Mouse (Mus musculus): ENCODE results near the gene Wdr25. TPM values are rescaled to one million over a fixed set of nuclear protein-coding genes. Genes with fewer than 3 reads are reported as not detected.

Gene Wdr25
- polyA plus RNA-seq, 2 experiments from 2014 or later = 3.3 to 6.9 TPM

DNA sequence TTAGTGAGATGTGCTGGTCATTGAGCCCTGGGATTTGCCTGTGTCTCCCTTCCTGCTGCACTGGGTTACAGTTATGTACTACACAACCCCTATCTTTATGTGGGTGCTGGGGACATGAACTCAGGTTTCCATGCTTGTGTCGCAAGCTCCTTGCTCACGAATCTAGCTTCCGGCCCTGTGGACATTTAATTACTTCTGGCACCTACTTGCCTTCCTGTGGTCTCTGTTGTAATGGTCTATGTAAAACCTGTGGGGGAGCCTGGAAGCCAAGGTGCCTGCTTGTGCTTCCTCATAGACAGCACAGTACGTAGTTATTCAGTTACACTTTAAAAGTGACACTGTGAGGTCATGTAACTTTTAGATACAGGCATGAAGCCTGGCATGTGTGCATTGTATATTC, 44.1 kb downstream of the Wdr25 start:
- ATAC-seq = no peak

DNA sequence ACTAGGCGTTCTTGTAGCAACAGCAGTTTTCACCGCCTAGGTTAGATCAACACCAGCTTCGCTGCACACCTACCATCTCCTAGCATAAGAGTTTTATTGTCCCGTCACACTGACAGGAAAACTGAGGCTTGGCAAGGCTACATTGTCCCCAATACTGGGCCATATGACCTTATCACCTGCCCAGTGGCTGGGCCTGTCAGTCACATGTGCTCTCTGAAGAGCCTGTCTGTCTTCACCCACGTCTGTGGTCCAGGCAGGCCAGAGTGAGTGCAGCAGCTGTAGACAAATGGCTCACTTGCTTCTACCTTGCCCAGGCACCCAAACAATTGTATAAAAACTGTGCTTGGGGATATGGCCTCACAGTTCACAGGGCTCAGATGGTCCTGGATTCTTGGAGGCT, 45.4 kb downstream of the Wdr25 start:
- no peak for ATAC-seq

DNA sequence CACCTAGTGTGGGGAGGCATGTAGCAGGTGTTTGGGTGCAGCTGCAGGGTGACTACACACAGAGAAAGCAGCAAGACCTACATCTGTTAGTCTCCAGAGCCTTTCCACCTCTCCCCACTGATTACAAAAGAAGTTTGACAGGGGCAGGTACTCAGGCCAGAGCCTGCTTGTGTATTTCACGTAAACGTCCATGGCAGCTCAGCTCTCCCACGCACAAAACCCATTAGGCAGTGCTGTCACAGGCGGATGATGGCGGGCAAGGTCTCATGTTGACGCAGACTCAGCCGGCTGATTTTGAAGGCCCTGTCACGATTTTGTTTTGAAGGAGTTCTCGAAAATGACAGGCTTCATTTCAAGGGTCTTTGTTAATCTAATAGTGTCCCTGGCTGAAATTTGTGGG, 45.9 kb downstream of the Wdr25 start:
- no peak for ATAC-seq

DNA sequence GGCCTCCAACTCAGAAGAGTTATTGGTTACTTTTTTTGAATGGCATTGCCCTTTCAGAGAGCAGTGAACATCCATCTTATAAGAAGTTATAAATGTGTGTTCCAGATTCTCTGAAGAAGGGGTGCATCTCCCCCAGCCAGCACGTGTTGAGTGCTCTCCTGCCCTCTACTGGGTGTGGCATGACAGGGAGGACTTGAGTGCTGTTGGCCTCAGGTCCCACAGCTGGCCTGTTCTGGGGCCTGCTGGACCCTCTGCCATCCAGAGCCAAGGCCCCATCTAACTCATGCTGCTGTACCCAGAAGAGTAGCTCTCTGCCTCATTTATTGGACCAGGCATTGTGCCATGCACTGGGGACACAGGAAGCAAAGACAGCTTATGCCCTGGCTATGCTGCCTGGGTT, 46.8 kb downstream of the Wdr25 start:
- no peak for ATAC-seq

DNA sequence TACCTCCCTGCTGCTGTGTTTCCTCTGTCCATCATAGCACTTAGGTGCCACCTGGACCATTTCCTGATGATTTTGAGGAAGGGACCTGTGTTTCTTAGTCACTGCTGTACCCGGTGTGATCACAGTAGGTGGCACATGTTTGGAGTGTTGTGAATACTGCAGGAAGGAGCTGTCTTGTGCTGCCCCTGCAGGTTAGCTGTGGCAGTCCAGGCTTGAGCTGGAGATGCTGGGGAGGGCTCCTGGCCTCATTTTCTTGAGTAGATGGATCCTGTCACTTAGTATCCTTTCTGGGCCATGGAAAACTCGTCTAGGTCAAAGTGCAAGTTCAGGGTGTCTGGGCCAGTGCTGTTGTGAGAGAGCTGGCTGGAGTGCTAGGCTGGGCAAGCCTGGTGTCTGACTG, 47.9 kb downstream of the Wdr25 start:
- ATAC-seq = no peak

DNA sequence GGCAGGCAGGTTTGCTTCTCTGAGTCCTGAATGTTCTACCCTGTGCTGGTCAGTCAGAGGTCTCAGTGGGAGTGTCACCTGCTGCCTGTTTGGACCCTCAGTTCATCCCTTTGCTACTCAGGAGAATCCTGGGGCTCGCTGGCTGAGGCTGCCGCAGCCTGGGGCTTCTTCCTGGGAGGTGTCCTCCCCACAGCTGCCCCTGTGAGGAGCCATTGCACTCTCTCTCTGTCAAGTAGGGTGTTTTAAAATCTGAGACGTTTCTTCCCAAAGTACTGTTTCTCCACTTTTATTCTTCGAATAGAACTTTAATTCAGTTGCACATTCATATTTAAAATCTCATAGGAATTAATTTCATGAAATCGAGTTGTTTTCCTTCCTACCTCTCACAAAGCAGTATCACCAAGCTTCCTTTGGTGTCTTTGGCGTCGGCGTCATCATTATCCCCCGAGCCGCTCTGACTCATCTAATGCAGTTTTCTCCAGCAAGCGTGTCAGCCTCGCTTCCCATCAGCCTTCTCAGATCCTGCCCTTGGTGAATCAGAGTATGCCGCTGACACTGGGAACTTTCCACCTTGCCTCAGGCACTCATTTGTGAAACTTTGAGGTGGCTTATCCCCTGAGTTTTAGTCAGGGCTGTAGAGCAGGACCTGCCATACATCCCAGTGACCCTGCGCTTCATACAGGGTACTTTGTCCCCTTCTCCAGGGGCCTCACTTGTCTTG, 48.9 kb downstream of the Wdr25 start:
- ATAC-seq = no peak

DNA sequence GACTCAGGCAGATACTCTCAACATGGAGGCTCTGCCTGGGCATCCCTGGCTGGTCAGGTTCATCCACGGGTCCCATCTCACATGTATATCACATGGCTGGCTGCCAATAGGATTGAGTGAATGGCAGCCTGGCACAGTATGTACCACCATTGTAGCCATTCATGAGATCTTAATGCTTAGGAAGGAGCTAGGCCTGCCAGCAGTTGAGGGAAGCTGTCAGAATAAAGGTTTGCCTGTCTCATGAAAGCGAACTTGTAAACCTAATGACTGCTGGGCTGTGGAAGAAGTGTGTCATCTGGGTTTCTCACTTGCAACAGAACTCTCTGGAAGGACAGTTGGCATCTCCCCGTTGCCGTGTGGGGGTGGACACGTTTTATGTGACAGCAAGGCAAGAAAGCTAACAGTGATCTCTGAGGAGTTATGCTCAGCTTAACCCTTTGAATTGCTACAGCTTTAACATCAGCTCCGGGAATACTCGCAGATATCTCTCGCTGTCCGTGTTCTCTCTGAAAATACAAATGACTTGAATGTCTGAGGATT, 59.6 kb downstream of the Wdr25 start:
- ATAC-seq = no peak

DNA sequence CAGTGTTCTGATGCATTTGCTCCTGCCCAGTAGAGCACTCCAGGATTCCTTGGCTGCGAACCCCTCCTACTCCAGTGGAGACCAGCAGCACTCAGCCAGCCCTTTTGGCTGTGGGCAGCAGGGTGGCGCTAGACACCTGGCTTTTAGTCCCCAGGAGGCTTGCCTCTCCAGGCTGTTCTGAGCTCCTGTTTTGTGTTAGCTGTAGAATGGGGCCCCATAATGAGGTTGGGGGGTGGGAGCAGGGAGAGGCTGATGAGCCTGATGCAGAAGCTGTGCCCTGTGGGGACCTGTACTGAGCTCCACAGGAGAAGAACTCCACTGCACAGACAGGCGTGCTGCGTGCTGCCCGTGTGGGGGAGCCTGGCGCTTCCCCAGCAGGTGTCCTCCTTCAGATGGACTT, 60.4 kb downstream of the Wdr25 start:
- ATAC-seq = no peak

DNA sequence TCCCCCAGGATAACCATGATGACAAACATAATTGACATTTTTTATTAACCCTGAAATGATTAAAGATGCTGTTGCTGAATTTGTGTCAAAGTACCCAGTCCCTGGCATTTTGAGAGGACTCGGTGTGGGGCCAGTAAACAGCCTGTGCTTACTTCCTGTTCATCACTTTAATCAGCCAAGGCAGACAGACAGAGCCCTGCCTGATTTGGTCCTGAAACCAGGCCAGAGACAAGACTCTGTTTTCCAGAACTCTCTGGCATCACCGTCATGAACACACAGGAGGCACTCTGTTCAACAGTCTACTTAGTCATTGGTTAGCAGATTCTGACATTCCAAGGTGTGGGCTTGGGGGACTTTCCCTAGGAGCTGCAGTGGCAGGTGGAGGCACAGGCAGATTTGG, 61.0 kb downstream of the Wdr25 start:
- no peak for ATAC-seq

DNA sequence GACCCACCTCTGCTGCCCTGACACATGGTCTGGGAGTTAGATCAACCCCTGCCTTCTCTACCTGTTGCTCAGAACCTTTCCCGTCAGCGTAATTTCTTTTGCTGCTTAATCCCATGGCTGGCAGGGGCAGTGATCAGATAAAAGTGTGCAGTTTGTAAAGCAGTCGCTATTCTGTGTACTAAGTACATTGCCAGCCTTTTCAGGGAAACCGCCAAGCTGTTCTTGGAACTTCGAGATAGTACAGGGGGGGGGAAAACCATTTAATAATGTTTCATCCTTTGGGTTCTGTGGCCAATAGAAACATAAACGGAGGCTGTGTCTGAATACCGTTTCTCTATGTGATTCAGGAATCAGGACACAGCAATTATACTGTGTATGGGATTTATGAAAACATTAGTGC, 65.1 kb downstream of the Wdr25 start:
- ATAC-seq = no peak

DNA sequence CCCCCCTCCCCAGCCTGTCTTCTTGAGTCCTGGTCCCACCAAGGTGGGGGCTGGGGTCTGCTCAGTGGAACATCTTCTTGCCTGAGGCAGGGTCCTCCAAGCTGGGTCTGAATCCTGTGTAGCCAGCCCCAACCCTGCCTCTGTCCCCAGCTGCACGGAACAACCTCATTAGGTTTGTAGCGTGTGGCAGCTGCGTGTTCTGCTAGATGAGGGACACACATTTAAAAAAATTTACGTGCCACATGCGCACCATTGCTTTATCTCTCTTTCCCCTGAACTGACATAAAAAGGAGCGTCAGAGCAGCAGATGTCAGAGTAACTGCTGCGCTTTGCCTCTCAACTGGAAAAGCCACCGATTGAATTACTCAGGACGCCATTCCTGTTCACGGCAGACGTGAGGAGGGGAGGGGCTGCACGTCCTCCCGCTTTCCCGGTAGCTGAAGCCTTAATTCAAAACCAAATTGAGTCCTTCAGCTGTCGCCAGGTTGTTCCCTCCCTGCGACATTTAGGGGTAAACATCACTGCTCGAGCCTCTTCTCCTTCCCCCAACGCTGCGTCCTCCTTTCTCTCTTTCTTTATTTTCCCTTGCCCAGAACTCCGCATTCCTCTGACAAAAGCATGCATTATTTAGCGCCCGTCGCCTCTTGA, 65.7 kb downstream of the Wdr25 start:
- ATAC-seq = no peak

DNA sequence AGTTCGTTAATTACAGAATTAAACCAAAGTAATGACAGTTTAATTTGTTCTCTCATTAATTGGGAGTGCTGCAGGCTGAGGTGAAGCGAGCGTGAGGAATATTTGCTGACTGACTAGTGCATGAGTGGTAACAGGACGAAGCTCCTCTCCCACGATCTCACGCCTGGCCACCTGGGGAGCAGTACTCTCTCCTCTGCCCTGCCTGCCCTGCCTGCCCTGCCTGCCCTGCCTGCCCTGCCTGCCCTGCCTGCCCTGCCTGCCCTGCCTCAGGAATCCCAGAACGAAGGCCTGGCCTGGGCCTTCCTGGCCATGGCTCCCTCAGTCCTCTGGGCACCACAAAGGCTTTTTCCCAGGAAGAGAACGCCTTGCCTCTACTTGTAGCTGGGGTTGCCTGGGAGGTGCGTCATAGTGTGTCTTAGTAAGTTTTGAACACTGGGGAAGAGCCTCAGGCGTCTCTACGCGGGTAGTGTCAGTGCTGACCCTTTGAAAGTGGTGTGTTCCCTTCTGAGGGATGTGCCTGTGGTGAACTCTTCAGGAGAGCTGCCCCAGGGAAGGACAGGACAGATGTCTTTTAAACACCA, 66.3 kb downstream of the Wdr25 start:
- ATAC-seq = no peak

DNA sequence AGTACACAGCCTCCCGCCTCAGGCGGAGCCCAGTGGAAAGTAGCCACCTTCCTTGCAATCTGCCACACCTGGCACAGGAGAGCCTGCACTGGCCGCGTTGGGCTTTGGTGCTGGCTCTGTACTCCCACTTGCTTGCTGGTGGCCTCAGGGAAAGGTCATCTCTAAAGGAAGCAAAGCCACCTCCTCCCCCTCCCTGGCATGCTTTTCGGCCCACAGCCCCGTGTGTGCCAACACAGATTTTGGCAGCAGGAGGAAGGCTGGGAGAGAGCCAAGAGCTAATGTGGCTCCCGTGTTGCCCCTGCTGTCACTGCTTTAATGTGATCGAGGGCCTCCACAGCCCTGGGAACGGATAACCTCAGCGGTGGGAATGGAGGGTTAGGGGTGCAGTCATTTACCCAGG, 66.8 kb downstream of the Wdr25 start:
- ATAC-seq = no peak

DNA sequence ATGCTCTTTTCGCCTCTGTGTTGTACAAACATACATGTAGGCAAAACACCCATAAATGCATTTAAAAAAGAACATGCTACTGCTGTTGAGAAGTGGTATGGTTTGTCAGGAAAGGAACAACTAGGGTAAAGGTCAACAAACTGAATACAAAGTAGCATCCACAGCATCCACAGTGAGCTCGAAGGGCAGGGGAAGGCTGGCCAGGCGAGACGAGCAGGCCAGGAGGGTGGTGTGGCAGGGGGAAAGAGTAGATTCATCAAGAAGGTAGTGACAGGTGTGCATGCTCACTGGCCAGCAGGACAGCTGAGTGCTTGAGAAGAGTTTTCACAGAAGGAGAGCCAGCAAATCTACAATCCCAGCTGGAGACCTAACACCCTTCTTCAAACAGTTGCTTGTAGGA, 74.2 kb downstream of the Wdr25 start:
- ATAC-seq = no peak

DNA sequence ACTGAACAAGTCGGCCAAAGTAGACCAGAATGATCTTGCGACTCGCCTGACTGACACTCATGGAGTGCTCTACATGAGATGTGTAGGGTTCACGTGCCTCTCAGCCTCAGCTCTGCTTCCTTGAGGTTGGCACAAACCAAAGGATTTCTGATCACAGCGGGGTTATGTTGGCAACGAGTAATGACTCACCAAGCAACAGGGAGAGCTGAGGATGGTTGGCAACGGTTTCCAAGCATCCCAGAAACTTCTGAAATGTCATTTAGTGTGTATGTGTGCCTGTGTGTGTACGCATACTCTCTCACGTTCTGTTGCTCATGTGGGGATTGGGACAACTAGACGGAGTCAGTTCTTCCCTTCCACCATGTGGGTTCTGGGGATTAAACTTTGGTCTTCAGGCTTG, 74.6 kb downstream of the Wdr25 start:
- no peak for ATAC-seq

DNA sequence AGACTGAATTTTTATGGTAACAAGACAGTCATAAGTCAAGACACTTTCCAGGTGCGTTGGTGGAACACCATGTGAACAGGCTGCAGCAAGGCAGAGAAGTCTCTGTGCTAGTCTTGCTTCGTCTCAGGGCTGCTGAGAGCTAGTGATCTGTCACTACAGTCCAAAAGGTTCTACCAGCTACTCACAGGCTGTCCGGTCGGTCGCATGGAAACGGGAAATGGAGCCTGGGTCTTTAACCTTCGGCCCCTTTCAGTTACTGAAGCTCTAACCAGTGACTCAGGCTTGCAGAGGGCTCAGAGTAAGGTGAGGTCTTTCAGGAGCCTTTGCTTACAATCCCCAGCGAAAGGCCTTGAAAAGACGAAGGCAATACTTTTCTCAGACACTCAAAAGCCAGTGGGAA, 78.0 kb downstream of the Wdr25 start:
- ATAC-seq = no peak

DNA sequence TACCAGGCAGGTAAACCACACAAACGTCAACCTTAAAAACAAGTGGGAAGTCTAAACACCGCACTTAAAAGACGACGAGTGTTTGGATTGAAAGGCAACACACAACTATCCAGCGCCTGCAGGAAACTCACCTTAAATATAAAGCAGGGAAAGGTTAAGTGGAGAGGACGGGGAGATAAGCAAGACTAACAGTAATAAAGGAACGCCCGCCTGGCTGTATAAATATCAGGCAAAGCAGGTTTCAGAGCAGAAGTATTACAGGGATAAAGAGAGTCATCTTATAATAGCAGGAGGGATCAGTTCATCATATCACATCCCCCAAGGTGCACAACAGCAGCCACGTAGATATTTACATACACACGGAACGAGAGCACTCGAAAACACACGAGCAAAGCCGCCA, 78.8 kb downstream of the Wdr25 start:
- ATAC-seq = no peak

DNA sequence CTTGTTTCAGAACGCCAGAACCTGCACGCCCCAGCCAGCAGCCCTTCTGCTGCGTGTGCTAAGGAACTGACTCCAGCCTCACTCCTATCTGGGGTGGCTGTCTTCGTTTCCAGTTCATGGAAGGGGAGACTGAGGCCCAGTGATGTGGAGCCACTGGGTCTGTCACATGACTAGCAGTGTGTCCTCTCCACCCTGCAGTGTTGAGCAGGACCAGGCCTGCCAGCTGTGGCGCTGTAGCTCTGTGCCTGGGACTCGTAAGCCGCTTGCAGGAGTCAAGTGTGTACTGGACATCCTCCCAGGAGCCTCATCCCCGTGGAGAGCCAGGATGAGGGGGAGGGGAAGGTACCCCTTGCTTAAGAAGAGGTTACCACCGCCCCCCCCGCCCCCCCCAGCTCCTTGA, 86.5 kb downstream of the Wdr25 start:
- no peak for ATAC-seq

DNA sequence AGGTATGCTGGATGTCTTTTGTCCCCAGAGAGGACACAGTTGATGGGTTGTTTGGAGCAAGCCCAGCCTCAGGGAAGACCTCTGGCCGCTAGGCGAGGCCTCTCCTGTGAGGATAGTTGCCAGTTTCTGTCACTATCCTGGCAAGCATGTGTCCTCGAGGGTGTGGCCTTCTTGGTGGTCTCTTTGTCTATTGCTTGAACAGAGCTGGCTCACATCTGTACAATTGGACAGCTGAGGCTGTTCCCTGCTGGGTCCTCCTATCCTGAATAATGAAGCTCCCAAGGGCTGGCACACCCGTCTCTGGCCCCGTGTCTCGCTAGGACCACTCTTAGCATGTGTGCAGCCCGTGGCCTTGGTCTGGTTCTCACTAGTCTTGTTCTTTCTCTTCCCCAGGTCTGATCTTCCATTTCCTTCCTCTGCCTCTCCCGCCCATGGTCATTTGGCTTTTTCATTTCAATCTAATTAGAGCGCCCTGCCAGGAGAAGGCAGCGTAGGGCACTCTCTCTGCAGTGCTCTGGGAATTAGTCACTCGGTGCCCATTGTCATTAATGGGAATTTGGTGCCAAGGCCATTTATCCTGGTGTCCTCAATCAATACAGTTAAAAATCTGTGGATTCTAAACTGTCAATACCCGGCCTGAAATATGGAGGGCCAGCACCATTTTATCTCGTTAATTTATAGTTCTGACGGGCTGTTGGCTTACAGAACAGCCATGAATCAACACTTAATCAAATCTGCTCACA, 88.7 kb downstream of the Wdr25 start:
- ATAC-seq = no peak

DNA sequence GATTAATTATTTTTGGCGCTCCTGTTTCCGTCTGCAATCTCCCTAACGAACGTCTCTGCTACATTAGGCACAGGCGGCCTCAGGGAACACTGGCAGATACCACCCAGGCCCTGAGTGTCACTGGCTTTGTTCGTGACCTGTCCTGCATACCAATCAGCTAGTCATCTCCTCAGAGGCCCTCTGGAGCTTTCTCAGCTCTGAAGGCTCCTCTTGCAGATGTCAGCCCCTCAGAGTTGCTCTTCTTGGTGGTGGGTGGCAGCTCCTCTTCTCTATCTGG, 89.2 kb downstream of the Wdr25 start:
- ATAC-seq = no peak

DNA sequence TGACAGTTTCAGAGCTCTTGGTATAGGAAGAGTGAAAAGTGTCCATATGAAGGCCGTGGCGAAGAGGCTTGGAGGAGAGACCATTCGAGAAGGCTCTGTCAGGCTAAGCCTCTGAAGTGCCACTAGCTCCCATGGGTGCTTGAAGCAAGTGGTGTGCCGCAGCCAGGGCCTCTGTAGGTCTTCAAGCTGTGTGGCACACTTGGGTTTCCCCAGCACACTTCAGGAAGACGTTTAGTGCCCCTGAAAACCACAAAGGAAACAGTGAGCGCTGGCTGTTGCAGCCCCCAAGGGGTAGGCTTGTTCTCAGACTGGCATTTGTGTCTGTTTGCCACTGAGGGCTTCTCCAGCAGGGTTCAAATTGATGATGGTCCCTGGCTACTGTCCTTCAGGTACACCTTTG, 90.1 kb downstream of the Wdr25 start:
- ATAC-seq = no peak

DNA sequence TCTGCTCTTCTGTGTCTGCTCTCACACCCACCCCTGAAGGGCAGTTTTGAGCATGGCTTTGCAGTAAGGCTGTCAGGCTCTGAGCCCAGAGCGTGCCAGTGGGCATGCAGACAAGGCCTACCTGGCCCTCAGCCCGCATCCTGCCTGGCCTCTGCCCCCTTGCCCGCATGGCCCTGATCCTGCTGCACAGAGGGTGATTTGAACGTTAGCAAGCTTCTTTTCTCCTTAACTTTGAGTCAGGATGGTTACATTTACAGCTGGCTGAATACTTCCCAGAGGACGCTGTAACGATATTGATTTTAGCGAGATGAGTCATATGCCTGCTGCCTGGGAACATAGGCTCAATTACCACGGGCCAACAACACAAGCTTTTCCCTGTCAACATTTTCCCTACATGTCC, 91.0 kb downstream of the Wdr25 start:
- ATAC-seq = no peak

DNA sequence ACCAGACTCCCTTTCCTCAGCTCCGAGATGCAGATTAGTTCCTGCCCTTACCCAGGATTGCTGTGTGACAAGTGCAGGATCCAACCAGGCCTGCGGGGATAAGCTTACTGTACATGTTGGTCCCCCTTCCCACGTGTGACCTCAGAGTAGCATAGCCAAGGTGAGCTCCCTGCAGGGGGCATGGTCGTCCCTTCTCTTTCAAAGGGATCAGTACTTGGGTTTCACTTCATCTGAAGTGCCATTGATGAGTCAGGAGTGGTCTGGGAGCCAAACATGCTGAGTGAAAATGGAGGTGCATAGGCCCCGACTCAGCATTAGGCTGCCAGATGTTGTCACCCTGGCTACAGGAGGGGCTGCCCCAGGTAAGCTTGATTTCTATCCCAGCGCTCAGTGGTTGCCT, 91.6 kb downstream of the Wdr25 start:
- ATAC-seq = no peak

DNA sequence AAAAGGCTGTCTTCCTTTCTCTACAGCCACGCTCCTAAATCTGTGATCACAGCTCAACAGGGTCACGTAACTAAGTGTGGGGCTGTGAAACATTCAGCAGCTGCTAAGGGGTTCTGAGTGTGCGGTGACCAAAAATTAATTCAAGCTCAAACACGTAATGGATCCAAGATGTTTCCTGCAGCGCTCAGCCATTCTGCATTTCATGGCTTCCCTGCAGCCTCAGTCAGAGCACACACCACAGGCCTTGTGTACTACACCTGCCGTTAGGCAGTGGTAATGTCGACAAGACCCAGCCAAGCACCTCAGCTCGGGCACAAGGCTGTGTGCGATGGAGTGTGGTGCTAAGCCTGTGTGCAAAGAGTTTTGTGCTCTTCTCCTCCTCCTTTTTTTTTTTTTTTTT, 94.0 kb downstream of the Wdr25 start:
- ATAC-seq = no peak
